Mouse (Mus musculus) NIH3T3 (cell line): ENCODE results near the gene Padi4.

ENCODE experiments used
- DNase-seq: peaks from one replicate; pipeline ENCODE4 v3.0.0-alpha.2; 2012; ENCODE audit warnings: low read depth

Gene Padi4

GRCm38 (mm10) chr4:140701716-140702561, 72.1 kb downstream of the Padi4 start:
- DNase-seq = peak; percentile 65

GRCm38 (mm10) chr4:140701049-140701715, 72.9 kb downstream of the Padi4 start:
- peak; percentile 89 for DNase-seq

- DNase-seq = peak; percentile 30
Observed at GRCm38 (mm10) chr4:140700269-140701018, 73.6 kb downstream of the Padi4 start, which contains the start of gene Rcc2. Rcc2 (plus strand) TSS chr4:140700541.

GRCm38 (mm10) chr4:140699441-140700127, 74.5 kb downstream of the Padi4 start:
- DNase-seq = peak; percentile 89
